Mouse (Mus musculus): ENCODE data around the gene Hgfac. TPM values are rescaled to one million over a fixed set of nuclear protein-coding genes. Genes with fewer than 3 reads are reported as not detected.
A peak's percentile ranks its signal among the peaks of the same experiment; 100 is the strongest.

Hgfac gene
- polyA plus RNA-seq, 1 experiment from 2014 or later, result 1.6 TPM

GRCm38 (mm10) chr5:35004769-35005168, 36.5 kb upstream of the Hgfac start:
- Histone ChIP-seq H3K27ac (replicated peaks) (no peak overlapping the region), H3K9me3 (ENCODE audit: control insufficient read depth, low read length) (no peaks in the 10 kb centered on the region), H3K9ac (ENCODE audit: low read length) (no peak overlapping the region), H3K36me3 (ENCODE audit: control insufficient read depth, insufficient read depth, low read length) (no peaks in the 10 kb centered on the region), H3K27me3 (ENCODE audit: control insufficient read depth, insufficient read depth, low read length) (no peaks in the 10 kb centered on the region), H3K4me3 (ENCODE audit: low read depth, low read length) (no peak overlapping the region), H3K4me2 (replicated peaks; ENCODE audit: low read depth) (no peak overlapping the region), H3K4me1 (replicated peaks; ENCODE audit: control insufficient read depth, insufficient read depth) (no peaks in the 10 kb centered on the region)
- TF ChIP-seq CTCF (IDR thresholded peaks at IDR 0.05; ENCODE audit: low read depth), result no peak
- TF ChIP-seq EP300 (optimal IDR thresholded peaks at IDR 0.05), result no peak
- ATAC-seq (ENCODE audit: low FRiP score, low TSS enrichment), result no peak
- 62% methylated on average over 2 of the region's 2 CpGs for WGBS
- DNase-seq (ENCODE audit: low spot score), result no peak

DNA sequence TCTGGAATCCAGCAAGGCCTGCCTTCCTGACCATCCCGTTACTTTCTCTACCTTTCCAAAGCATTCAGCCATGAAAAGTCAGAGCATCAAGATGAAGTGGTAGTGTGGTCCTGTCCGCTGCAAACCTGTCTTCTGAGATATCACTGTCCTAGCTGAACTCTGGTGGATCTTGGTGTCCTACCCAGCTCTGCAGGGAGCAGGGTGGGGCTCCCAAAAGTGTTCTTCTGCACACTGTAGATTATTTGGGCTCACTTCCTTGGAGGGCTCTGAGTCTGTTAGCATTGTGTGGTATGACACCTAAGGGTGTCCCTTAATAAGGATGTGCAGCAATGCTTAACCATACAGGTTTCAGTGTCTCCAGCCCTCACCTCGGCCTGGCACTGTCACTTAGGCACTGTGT, 35.6 kb upstream of the Hgfac start:
- no peak overlapping the region for H3K9ac ChIP-seq (ENCODE audit: low read length)
- no peaks in the 10 kb centered on the region; the same call in 1 of the 2 replicates for H3K36me3 ChIP-seq (ENCODE audit: control insufficient read depth, insufficient read depth, low read length)
- H3K4me3 ChIP-seq (ENCODE audit: low read depth, low read length), result no peak overlapping the region
- no peak for DNase-seq (ENCODE audit: low spot score)
- no peak overlapping the region for H3K27ac ChIP-seq (replicated peaks)
- no peak overlapping the region for H3K4me2 ChIP-seq (replicated peaks; ENCODE audit: low read depth)
- no peak for ATAC-seq (ENCODE audit: low FRiP score, low TSS enrichment)
- no peaks in the 10 kb centered on the region for H3K4me1 ChIP-seq (replicated peaks; ENCODE audit: control insufficient read depth, insufficient read depth)
- no peaks in the 10 kb centered on the region for H3K9me3 ChIP-seq (ENCODE audit: control insufficient read depth, low read length)
- TF ChIP-seq EP300 (optimal IDR thresholded peaks at IDR 0.05), result no peak
- no peak for TF ChIP-seq CTCF (IDR thresholded peaks at IDR 0.05; ENCODE audit: low read depth)
- WGBS, result 92% methylated on average over 3 of the region's 3 CpGs
- no peaks in the 10 kb centered on the region for H3K27me3 ChIP-seq (ENCODE audit: control insufficient read depth, insufficient read depth, low read length)

- H3K27me3 ChIP-seq (ENCODE audit: control insufficient read depth, insufficient read depth, low read length), result no peaks in the 10 kb centered on the region
- peak; percentile 68 for ATAC-seq (ENCODE audit: low FRiP score, low TSS enrichment)
- TF ChIP-seq EP300 (optimal IDR thresholded peaks at IDR 0.05), result no peak
- TF ChIP-seq CTCF (IDR thresholded peaks at IDR 0.05; ENCODE audit: low read depth), result no peak
Measured at GRCm38 (mm10) chr5:35006599-35006998, 34.7 kb upstream of the Hgfac start.

GRCm38 (mm10) chr5:35009163-35009562, 32.1 kb upstream of the Hgfac start:
- Histone ChIP-seq H3K27ac (replicated peaks) (no peak overlapping the region), H3K4me1 (replicated peaks; ENCODE audit: control insufficient read depth, insufficient read depth) (no peaks in the 10 kb centered on the region; the same call in 1 of the 2 replicates), H3K9ac (ENCODE audit: low read length) (no peak overlapping the region), H3K36me3 (ENCODE audit: control insufficient read depth, insufficient read depth, low read length) (peaks cover 2% of the 10 kb centered on the region; the same call in 1 of the 2 replicates), H3K4me3 (ENCODE audit: low read depth, low read length) (no peak overlapping the region), H3K4me2 (replicated peaks; ENCODE audit: low read depth) (no peak overlapping the region), H3K27me3 (ENCODE audit: control insufficient read depth, insufficient read depth, low read length) (no peaks in the 10 kb centered on the region), H3K9me3 (ENCODE audit: control insufficient read depth, low read length) (no peaks in the 10 kb centered on the region)
- ATAC-seq (ENCODE audit: low FRiP score, low TSS enrichment) (no peak), DNase-seq (ENCODE audit: low spot score) (no peak)
- no peak for TF ChIP-seq CTCF (IDR thresholded peaks at IDR 0.05; ENCODE audit: low read depth)
- 92% methylated on average over 4 of the region's 4 CpGs for WGBS

More at GRCm38 (mm10) chr5:35006599-35006998, 34.7 kb upstream of the Hgfac start:
- H3K4me2 ChIP-seq (replicated peaks; ENCODE audit: low read depth), result no peak overlapping the region
- no peak overlapping the region for H3K9ac ChIP-seq (ENCODE audit: low read length)
- DNase-seq (ENCODE audit: low spot score), result no peak
- no peak overlapping the region for H3K4me3 ChIP-seq (ENCODE audit: low read depth, low read length)
- no peaks in the 10 kb centered on the region for H3K4me1 ChIP-seq (replicated peaks; ENCODE audit: control insufficient read depth, insufficient read depth)
- H3K36me3 ChIP-seq (ENCODE audit: control insufficient read depth, insufficient read depth, low read length), result peaks cover 2% of the 10 kb centered on the region; the same call in 1 of the 2 replicates
- no peaks in the 10 kb centered on the region for H3K9me3 ChIP-seq (ENCODE audit: control insufficient read depth, low read length)
- 46% methylated on average over 2 of the region's 2 CpGs for WGBS
- H3K27ac ChIP-seq (replicated peaks), result no peak overlapping the region

DNA sequence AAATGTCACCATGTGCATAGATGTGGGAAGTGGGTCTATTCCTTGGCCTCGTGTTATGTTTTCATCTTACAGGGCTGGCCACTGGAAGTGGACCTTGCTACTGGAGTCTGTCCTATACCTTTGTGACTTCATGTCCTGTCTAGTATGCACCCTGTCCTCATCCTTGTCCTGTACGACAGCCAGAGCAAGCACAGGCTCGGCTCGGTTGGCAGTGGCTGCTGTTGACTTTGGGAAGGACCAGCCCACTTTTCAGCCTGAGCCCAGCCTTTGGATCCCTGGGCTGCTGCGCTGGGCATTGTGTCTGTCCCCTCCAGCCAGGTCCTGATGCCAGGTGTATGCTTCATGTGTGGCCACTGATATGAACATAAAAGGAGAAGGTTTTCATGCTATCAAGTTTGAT, 30.7 kb upstream of the Hgfac start:
- Histone ChIP-seq H3K9me3 (ENCODE audit: control insufficient read depth, low read length) (no peaks in the 10 kb centered on the region), H3K4me2 (replicated peaks; ENCODE audit: low read depth) (no peak overlapping the region), H3K27me3 (ENCODE audit: control insufficient read depth, insufficient read depth, low read length) (no peaks in the 10 kb centered on the region), H3K4me1 (replicated peaks; ENCODE audit: control insufficient read depth, insufficient read depth) (no peaks in the 10 kb centered on the region; the same call in 1 of the 2 replicates), H3K36me3 (ENCODE audit: control insufficient read depth, insufficient read depth, low read length) (peaks cover 2% of the 10 kb centered on the region; the same call in 1 of the 2 replicates), H3K9ac (ENCODE audit: low read length) (no peak overlapping the region), H3K27ac (replicated peaks) (no peak overlapping the region), H3K4me3 (ENCODE audit: low read depth, low read length) (no peak overlapping the region)
- no peak for TF ChIP-seq EP300 (optimal IDR thresholded peaks at IDR 0.05)
- TF ChIP-seq CTCF (IDR thresholded peaks at IDR 0.05; ENCODE audit: low read depth), result no peak
- peak; percentile 46 for DNase-seq (ENCODE audit: low spot score)
- peak; percentile 65 for ATAC-seq (ENCODE audit: low FRiP score, low TSS enrichment)
- 38% methylated on average over 5 of the region's 5 CpGs for WGBS

GRCm38 (mm10) chr5:35011156-35011923, 30.0 kb upstream of the Hgfac start:
- DNase-seq (ENCODE audit: low spot score), result no peak
- ATAC-seq (ENCODE audit: low FRiP score, low TSS enrichment), result no peak
- 93% methylated on average over 6 of the region's 6 CpGs for WGBS
- no peak for TF ChIP-seq EP300 (optimal IDR thresholded peaks at IDR 0.05)
- no peak for TF ChIP-seq CTCF (IDR thresholded peaks at IDR 0.05; ENCODE audit: low read depth)
- H3K4me1 ChIP-seq (replicated peaks; ENCODE audit: control insufficient read depth, insufficient read depth), result no peaks in the 10 kb centered on the region; the same call in 1 of the 2 replicates
- H3K36me3 ChIP-seq (ENCODE audit: control insufficient read depth, insufficient read depth, low read length), result peaks cover 2% of the 10 kb centered on the region; the same call in 1 of the 2 replicates
- no peak overlapping the region for H3K4me2 ChIP-seq (replicated peaks; ENCODE audit: low read depth)
- H3K27me3 ChIP-seq (ENCODE audit: control insufficient read depth, insufficient read depth, low read length), result no peaks in the 10 kb centered on the region
- H3K9ac ChIP-seq (ENCODE audit: low read length), result no peak overlapping the region
- H3K27ac ChIP-seq (replicated peaks), result no peak overlapping the region
- no peak overlapping the region for H3K4me3 ChIP-seq (ENCODE audit: low read depth, low read length)
- no peaks in the 10 kb centered on the region for H3K9me3 ChIP-seq (ENCODE audit: control insufficient read depth, low read length)
